In the genomic region with DNA sequence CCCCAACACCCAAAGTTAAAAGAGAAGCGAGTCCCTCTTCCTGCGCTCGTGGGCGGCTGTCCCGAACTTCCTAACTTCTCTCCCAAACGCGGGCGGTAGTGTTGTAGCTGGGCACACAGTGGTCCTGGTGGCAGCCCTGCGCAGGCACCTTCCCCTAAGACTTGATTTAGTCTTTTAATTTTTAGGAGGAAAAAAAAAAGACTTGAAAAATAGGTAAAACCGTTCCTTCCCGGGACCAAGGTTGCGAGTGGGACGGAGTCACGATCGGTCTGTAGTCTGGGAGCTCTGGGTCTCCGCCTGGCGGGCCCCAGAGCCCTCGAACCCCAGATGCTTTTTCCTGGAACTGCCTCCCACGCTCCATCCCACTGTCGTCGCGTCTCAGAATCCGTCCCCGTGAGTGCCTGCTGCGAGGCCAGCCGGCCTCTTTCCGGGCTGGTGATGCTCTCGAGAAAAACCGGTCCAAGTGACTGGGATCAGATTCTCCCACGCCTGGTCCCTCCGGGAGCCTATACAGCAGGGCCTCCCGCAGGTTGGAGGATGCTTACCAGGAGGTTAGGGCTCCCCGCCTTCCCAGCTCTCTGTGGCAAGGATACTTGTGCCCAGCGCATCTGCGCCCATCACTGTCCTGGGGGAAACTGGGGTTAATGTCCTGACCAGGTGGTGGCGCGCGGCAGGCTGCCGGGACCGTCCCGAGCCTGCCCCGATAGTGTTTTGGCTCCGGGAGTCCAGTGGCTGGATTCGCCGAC, we compare ENCODE assay signal across 8 mouse cellular contexts. TPM values are rescaled to one million over a fixed set of nuclear protein-coding genes. Genes with fewer than 3 reads are reported as not detected.
DNase-seq lines count a peak whose midpoint lies in the region; ATAC-seq lines count a peak whose summit lies in the region.
"Had no signal": no experiment of that assay in that cellular context is flagged by ENCODE, and none has a peak within 500 bp of the region (broad histone marks: within the 10 kb centered on the region; RNA-seq: fewer than 3 reads in every experiment).

No protein-coding gene starts in this region.

- peak overlapping the region; percentile 62 for H3K4me3 ChIP-seq in lung, embryonic 16.5 days (ENCODE audit: low read length)
- peak overlapping the region; percentile 61 for H3K4me3 ChIP-seq in hindbrain, embryonic 12.5 days
- peak overlapping the region; percentile 72 for H3K4me3 ChIP-seq in midbrain, embryonic 15.5 days
- H3K4me3 ChIP-seq: myocyte had no signal

- peaks cover 29% of the 10 kb centered on the region for H3K4me1 ChIP-seq in lung, embryonic 16.5 days (replicated peaks; ENCODE audit: control insufficient read depth, insufficient read depth, low read length)
- H3K4me1 ChIP-seq in hindbrain, embryonic 12.5 days, result peaks cover 21% of the 10 kb centered on the region
- peaks cover 21% of the 10 kb centered on the region for H3K4me1 ChIP-seq in midbrain, embryonic 15.5 days

- H3K9ac ChIP-seq in lung, embryonic 16.5 days (ENCODE audit: low read length), result peak overlapping the region; percentile 61; the same call in 1 of the 2 replicates
- peak overlapping the region; percentile 68 for H3K9ac ChIP-seq in hindbrain, embryonic 12.5 days
- H3K9ac ChIP-seq in midbrain, embryonic 15.5 days, result peak overlapping the region; percentile 64

- H3K4me2 ChIP-seq in lung, embryonic 16.5 days (ENCODE audit: low read depth, low read length), result peak overlapping the region; percentile 100
- peak overlapping the region; percentile 99 for H3K4me2 ChIP-seq in hindbrain, embryonic 12.5 days (replicated peaks)
- H3K4me2 ChIP-seq in midbrain, embryonic 15.5 days, result peak overlapping the region; percentile 99

- no peak overlapping the region for H3K27ac ChIP-seq in lung, embryonic 16.5 days (ENCODE audit: low read length)
- H3K27ac ChIP-seq in hindbrain, embryonic 12.5 days, result no peak overlapping the region
- H3K27ac ChIP-seq in midbrain, embryonic 15.5 days, result no peak overlapping the region

- H3K36me3 ChIP-seq in lung, embryonic 16.5 days (ENCODE audit: control insufficient read depth, insufficient read depth, low read length), result no peaks in the 10 kb centered on the region
- no peaks in the 10 kb centered on the region for H3K36me3 ChIP-seq in hindbrain, embryonic 12.5 days
- H3K36me3 ChIP-seq in midbrain, embryonic 15.5 days (replicated peaks), result no peaks in the 10 kb centered on the region

- no peak for DNase-seq in lung, adult 18-20 months
- peak; percentile 49 for DNase-seq in embryo, embryonic 11 days
- DNase-seq in yolk sac, embryonic 10.5 days (ENCODE audit: low spot score), result no peak

- no peaks in the 10 kb centered on the region for H3K9me3 ChIP-seq in lung, embryonic 16.5 days (ENCODE audit: control insufficient read depth, low read length)
- H3K9me3 ChIP-seq in hindbrain, embryonic 12.5 days (replicated peaks), result no peaks in the 10 kb centered on the region; the same call in 1 of the 2 replicates
- no peaks in the 10 kb centered on the region for H3K9me3 ChIP-seq in midbrain, embryonic 15.5 days

- peaks cover 47% of the 10 kb centered on the region for H3K27me3 ChIP-seq in lung, embryonic 16.5 days (ENCODE audit: control insufficient read depth, insufficient read depth, low read depth, low read length)
- peaks cover 62% of the 10 kb centered on the region for H3K27me3 ChIP-seq in hindbrain, embryonic 12.5 days
- H3K27me3 ChIP-seq in midbrain, embryonic 15.5 days (replicated peaks), result peaks cover 34% of the 10 kb centered on the region

- WGBS in lung, embryonic 16.5 days, result under 1% methylated on average over 45 of the region's 45 CpGs
- 1% methylated on average over 45 of the region's 45 CpGs for WGBS in hindbrain, embryonic 12.5 days
- WGBS in midbrain, embryonic 15.5 days, result 1% methylated on average over 45 of the region's 45 CpGs

- no peak for ATAC-seq in lung, embryonic 16.5 days (ENCODE audit: low read depth)
- no peak for ATAC-seq in hindbrain, embryonic 12.5 days (ENCODE audit: low FRiP score)
- 0 out of 2 replicates have a peak, but pooled peaks have one; percentile 34 for ATAC-seq in midbrain, embryonic 15.5 days (replicated peaks)
- no peak for ATAC-seq in megakaryocyte, adult 5-6 weeks (ENCODE audit: poor library complexity, severe bottlenecking)

RNA-seq across cellular contexts. Expression of gene Megf11, which starts 1.2 kb away (rescaled TPM):
- 1.2 and 1.3 TPM in 2 replicates for polyA plus RNA-seq in lung, embryonic 16.5 days (2015; fragmentation: Nextera tagmentation; extraction: Ambion mirVana)
- polyA plus RNA-seq in hindbrain, embryonic 12.5 days (2016; fragmentation: Nextera tagmentation; extraction: Ambion mirVana), result 7.6 and 8.0 TPM in 2 replicates
- polyA plus RNA-seq in midbrain, embryonic 15.5 days (2015; fragmentation: Nextera tagmentation; extraction: Ambion mirVana), result 20.2 and 22.4 TPM in 2 replicates
- 0.04 TPM in 1 of 2 replicates, not detected in the other for total RNA-seq in megakaryocyte, adult 5-6 weeks (2015)
- 0.04 TPM in 1 of 2 replicates, not detected in the other for total RNA-seq in megakaryocyte, adult 5-6 weeks (2017)

RNA-seq across cellular contexts. Expression of gene Dis3l, which starts 45.6 kb away (rescaled TPM):
- 20.9 and 21.4 TPM in 2 replicates for polyA plus RNA-seq in lung, embryonic 16.5 days (2015; fragmentation: Nextera tagmentation; extraction: Ambion mirVana)
- 20.3 and 21.9 TPM in 2 replicates for polyA plus RNA-seq in hindbrain, embryonic 12.5 days (2016; fragmentation: Nextera tagmentation; extraction: Ambion mirVana)
- polyA plus RNA-seq in midbrain, embryonic 15.5 days (2015; fragmentation: Nextera tagmentation; extraction: Ambion mirVana), result 22.8 and 25.5 TPM in 2 replicates
- 10.7 and 15.0 TPM in 2 replicates for total RNA-seq in megakaryocyte, adult 5-6 weeks (2015)
- 21.9 and 23.4 TPM in 2 replicates for total RNA-seq in megakaryocyte, adult 5-6 weeks (2017)
